ENCODE assay signal across 12 mouse cellular contexts in genomic region chr9:63658970-63659371, GRCm38 (mm10). TPM values are rescaled to one million over a fixed set of nuclear protein-coding genes. Genes with fewer than 3 reads are reported as not detected.
DNase-seq lines count a peak whose midpoint lies in the region; ATAC-seq and TF ChIP-seq lines count a peak whose summit lies in the region.
"Had no signal": no experiment of that assay in that cellular context is flagged by ENCODE, and none has a peak within 500 bp of the region (broad histone marks: within the 10 kb centered on the region; RNA-seq: fewer than 3 reads in every experiment).

No protein-coding gene starts in this region.

- peak overlapping the region; percentile 23 for H3K27ac ChIP-seq in heart, embryonic 15.5 days
- H3K27ac ChIP-seq in intestine, postnatal 0 days (ENCODE audit: low read depth, low read length): no peak overlapping the region; the same call in 1 of the 2 replicates

- peaks cover 68% of the 10 kb centered on the region for H3K4me1 ChIP-seq in heart, embryonic 15.5 days (replicated peaks)
- H3K4me1 ChIP-seq in intestine, postnatal 0 days (replicated peaks; ENCODE audit: control insufficient read depth, insufficient read depth, low read length): peaks cover 5% of the 10 kb centered on the region; the same call in 1 of the 2 replicates

- intact Hi-C loops in heart, postnatal 25 days (cut with DNase I): no loop called here
- intact Hi-C loops in heart, postnatal 10 days (cut with DNase I): no loop called here

- H3K9ac ChIP-seq in heart, embryonic 15.5 days: no peak overlapping the region
- no peak overlapping the region for H3K9ac ChIP-seq in intestine, postnatal 0 days (ENCODE audit: low read depth, low read length)
- H3K9ac ChIP-seq: lung, embryonic 14.5 days had no signal

- H3K36me3 ChIP-seq in heart, embryonic 15.5 days: peaks cover 9% of the 10 kb centered on the region
- H3K36me3 ChIP-seq in intestine, postnatal 0 days (ENCODE audit: control insufficient read depth, insufficient read depth): peaks cover 16% of the 10 kb centered on the region

- no peaks in the 10 kb centered on the region for H3K9me3 ChIP-seq in heart, embryonic 15.5 days (replicated peaks)
- H3K9me3 ChIP-seq in intestine, postnatal 0 days (ENCODE audit: control insufficient read depth): no peaks in the 10 kb centered on the region

- H3K27me3 ChIP-seq in heart, embryonic 15.5 days: no peaks in the 10 kb centered on the region
- no peaks in the 10 kb centered on the region for H3K27me3 ChIP-seq in intestine, postnatal 0 days (replicated peaks; ENCODE audit: control insufficient read depth, insufficient read depth, low read length)

- no peak overlapping the region for H3K4me3 ChIP-seq in heart, embryonic 15.5 days
- H3K4me3 ChIP-seq in intestine, postnatal 0 days (ENCODE audit: low read depth, low read length): no peak overlapping the region

- WGBS in heart, embryonic 15.5 days: 75% methylated on average over 5 of the region's 5 CpGs
- 84% methylated on average over 5 of the region's 5 CpGs for WGBS in intestine, postnatal 0 days

- DNase-seq in heart, postnatal 25 days (ENCODE audit: low spot score): no peak
- DNase-seq in right cerebral cortex, postnatal 4 days: peak; percentile 41
- DNase-seq in right cerebral cortex, postnatal 14 days: no peak
- peak; percentile 64 to 70 for DNase-seq in heart, postnatal 10 days
- no peak for DNase-seq in urinary bladder, adult 2 months (ENCODE audit: low spot score)
- DNase-seq: adrenal gland, adult 2 months; lung, embryonic 14.5 days had no signal

- TF ChIP-seq CTCF in intestine, postnatal 0 days (IDR thresholded peaks at IDR 0.05; ENCODE audit: low read depth): no peak

- ATAC-seq in heart, embryonic 15.5 days (replicated peaks; ENCODE audit: insufficient number of reproducible peaks, insufficient read depth, low FRiP score, low read depth): no peak
- no peak for ATAC-seq in granulocyte monocyte progenitor cell, adult 5-6 weeks (replicated peaks; ENCODE audit: poor library complexity, severe bottlenecking)
- ATAC-seq in intestine, postnatal 0 days: no peak

- H3K4me2 ChIP-seq in heart, embryonic 15.5 days: no peak overlapping the region
- no peak overlapping the region for H3K4me2 ChIP-seq in intestine, postnatal 0 days (replicated peaks; ENCODE audit: low read depth)
- H3K4me2 ChIP-seq: lung, embryonic 14.5 days had no signal

RNA-seq across cellular contexts. Expression of gene Aagab, which starts 56.5 kb away (rescaled TPM):
- 24.7 and 25.3 TPM in 2 replicates for polyA plus RNA-seq in heart, embryonic 15.5 days (2015; fragmentation: Nextera tagmentation; extraction: Ambion mirVana)
- 10 to 100 TPM; 17.9 to 22.0 TPM for total RNA-seq in heart, postnatal 25 days (2021)
- 10 to 100 TPM; 20.6 to 24.8 TPM for total RNA-seq in heart, postnatal 10 days (2021)
- polyA plus RNA-seq in urinary bladder, adult 2 months (2012; rRNA removed): 16.7 and 19.3 TPM in 2 replicates
- total RNA-seq in granulocyte monocyte progenitor cell, adult 5-6 weeks (2014; fragmentation: Nextera tagmentation): 24.9 and 30.8 TPM in 2 replicates
- 35.8 and 57.0 TPM in 2 replicates for total RNA-seq in granulocyte monocyte progenitor cell, adult 5-6 weeks (2017)
- polyA plus RNA-seq in intestine, postnatal 0 days (2015; fragmentation: Nextera tagmentation; extraction: Ambion mirVana): 26.1 and 26.5 TPM in 2 replicates

RNA-seq across cellular contexts. Expression of gene Iqch, which starts 56.7 kb away (rescaled TPM):
- polyA plus RNA-seq in heart, embryonic 15.5 days (2015; fragmentation: Nextera tagmentation; extraction: Ambion mirVana): 0.04 and 0.09 TPM in 2 replicates
- total RNA-seq in heart, postnatal 25 days (2021): not detected
- total RNA-seq in heart, postnatal 10 days (2021): not detected
- 0.03 TPM in 1 of 2 replicates, not detected in the other for polyA plus RNA-seq in urinary bladder, adult 2 months (2012; rRNA removed)
- total RNA-seq in granulocyte monocyte progenitor cell, adult 5-6 weeks (2014; fragmentation: Nextera tagmentation): not detected in 2 replicates
- total RNA-seq in granulocyte monocyte progenitor cell, adult 5-6 weeks (2017): not detected in 2 replicates
- polyA plus RNA-seq in intestine, postnatal 0 days (2015; fragmentation: Nextera tagmentation; extraction: Ambion mirVana): 0.04 TPM in 1 of 2 replicates, not detected in the other
- total RNA-seq: neutrophil, adult 5-6 weeks had no signal
- polyA plus RNA-seq: adrenal gland, adult 2 months; large intestine, adult 2 months had no signal

Comparison
In these comparisons a context has a peak if more than half of its experiments do, and no peak if none do; other contexts are left out.
1. DNase-seq: peak in right cerebral cortex, postnatal 4 days (single experiment) and heart, postnatal 10 days (2 of 2); none in heart, postnatal 25 days (single experiment), right cerebral cortex, postnatal 14 days (single experiment) and urinary bladder, adult 2 months (single experiment).